Mouse (Mus musculus) liver, postnatal 0 days (tissue): Measurements from ENCODE around the gene Pnrc1.

Source experiments
- CTCF ChIP-seq: sonication (generic); IDR thresholded peaks from 2 replicates; pipeline ENCODE4 v1.5.1; 2016; ENCODE audit warnings: antibody characterized with exemption, low read depth
- EP300 ChIP-seq: IDR thresholded peaks from 2 replicates; pipeline ENCODE4 v1.6.1; 2016; ENCODE audit warnings: antibody characterized with exemption, low read depth, mild to moderate bottlenecking

DNA sequence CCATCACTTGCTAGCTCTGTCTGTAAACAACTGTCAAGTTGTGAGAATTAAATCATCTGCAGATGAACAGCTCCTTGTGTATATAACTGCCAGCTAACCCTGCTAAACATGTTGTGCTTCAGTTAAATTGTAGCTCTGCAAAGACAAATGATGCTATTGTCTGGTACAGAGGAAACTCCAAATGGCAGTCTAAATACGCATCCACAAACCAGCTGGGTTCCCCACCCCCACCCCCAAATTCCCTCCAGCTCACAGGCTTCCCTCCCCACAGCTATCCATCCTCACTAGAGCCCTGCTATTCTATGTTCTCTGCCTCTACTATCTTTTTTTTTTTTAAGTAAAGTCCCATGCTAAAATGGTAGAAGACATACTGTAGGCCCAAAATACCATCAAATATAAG lies 68.1 kb downstream of the Pnrc1 start:
- TF ChIP-seq CTCF: no peak
- no peak for TF ChIP-seq EP300
